Mouse (Mus musculus) stomach, postnatal 0 days (tissue): ENCODE measurements at regions not wholly inside any gene's neighbourhood (a gene's known extent, or its start where the extent isn't known, plus 50 kb on each side); places are given as distances from the start of the nearest gene placed in this dataset.

ENCODE experiments used
- CTCF ChIP-seq: IDR thresholded peaks from 2 replicates; pipeline ENCODE4 v1.5.1; 2016; ENCODE audit warnings: antibody characterized with exemption, low read depth, mild to moderate bottlenecking, moderate library complexity
- EP300 ChIP-seq: optimal IDR thresholded peaks from 2 replicates; pipeline ENCODE3; 2016; ENCODE audit warnings: antibody characterized with exemption

DNA sequence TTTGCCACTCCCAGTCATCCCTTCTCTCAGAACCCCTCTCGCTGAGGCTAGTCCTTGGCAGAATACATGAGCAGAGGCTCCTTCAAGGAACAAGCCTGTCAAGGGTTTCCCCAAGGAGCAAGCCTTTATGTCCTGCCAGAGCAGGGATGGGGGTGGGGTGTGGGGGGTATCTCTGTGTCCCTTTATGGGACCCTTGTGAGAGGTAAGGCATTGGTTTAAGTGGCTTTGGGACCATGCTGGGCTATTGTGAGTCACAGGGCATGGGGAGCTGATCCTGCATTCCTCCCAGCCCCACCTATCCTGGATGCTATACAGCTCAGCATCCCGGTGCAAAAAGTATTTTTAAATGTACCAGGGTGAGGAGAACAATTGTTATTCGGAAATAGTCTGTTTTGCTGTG lies 641.1 kb upstream of the Fam19a5 start:
- no peak for TF ChIP-seq CTCF
- no peak for TF ChIP-seq EP300
